Mouse (Mus musculus) gastrocnemius, postnatal 25 days (tissue): ENCODE measurements around the gene Art3. TPM values are rescaled to one million over a fixed set of nuclear protein-coding genes. Genes with fewer than 3 reads are reported as not detected.
"Not testable (repeated sequence)": the region's sequence is repeated elsewhere in the genome, so short reads cannot be mapped to it uniquely, and the experiment has no call there.

ENCODE experiments used
- DNase-seq: peaks from one replicate; pipeline ENCODE4 v3.0.0; 2022
- total RNA-seq, 2 experiments: library from RNA; stranded (reverse); gene quantifications; 1 replicate in 1 of 2; 2 replicates in 1 of 2; pipeline ENCODE4 v1.2.3; 2021

Art3 gene
- total RNA-seq, 2 experiments from 2014 or later = 365 to 392 TPM

DNA sequence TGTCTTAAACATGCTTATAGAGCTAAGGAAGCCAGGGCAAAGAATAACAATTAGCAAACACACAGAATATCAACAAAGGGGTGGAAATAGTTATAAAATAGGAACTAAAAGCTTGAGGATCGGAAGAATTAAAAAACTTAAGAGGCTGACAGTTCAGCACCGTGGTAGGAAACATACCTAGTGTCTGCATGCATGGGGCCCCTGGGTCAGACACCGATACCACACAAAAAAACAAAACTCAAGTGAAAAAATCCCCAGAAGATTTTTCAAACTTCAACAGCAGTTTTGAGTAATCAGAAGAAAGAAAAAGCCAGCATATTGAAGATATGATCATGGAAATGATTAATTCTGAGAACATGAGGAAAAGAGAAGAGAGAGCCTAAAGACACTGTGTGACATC, 5.1 kb downstream of the Art3 start:
- no peak for DNase-seq

- no peak for DNase-seq
These were observed 9.0 kb downstream of the Art3 start for GRCm38 (mm10) chr5:92340606-92341005.

DNA sequence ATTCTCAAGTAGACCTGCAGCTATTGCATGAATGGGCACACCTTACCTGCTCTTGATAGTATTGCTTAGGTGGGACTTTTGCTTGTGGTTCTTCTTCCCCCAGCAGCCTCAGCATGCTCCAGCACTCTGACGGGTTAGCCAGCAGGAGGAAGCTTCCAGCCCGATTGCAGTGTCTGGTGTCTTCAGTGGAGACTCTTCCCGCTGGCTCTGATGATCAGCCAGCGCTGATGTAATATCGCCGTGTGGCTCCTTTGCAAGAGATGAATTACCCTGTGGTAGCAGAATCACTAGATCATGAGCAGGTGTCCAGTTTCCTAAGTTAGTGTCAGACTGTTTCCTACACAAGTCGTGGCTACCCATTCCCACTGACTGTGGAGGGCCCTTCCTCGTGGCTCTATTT, 13.4 kb downstream of the Art3 start:
- peak; percentile 62 for DNase-seq

GRCm38 (mm10) chr5:92348794-92349413, 17.3 kb downstream of the Art3 start, which contains the start of gene Cxcl10:
TSS of gene Cxcl10 (minus strand) at chr5:92348889.
- DNase-seq = peak; percentile 40

GRCm38 (mm10) chr5:92349731-92350130, 18.1 kb downstream of the Art3 start:
- no peak for DNase-seq

DNA sequence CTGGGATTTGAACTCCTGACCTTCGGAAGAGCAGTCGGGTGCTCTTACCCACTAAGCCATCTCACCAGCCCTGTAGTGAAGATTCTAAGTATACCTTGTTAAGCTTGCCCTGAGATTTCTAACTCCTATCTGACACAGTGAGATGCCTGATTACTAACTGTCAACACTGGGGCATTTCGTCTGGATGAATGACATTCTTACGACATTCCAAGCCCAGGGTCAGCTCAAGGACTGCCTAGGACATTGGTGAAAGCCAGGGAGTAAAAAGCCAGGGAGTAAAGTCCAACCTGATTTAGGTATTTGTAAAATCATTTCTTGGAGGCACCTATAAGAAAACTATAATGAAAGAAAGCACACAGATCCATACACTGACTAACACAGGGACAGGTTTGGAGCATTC, 21.1 kb downstream of the Art3 start:
- DNase-seq = not testable (repeated sequence)

- DNase-seq = peak; percentile 57
These were observed 21.9 kb downstream of the Art3 start for GRCm38 (mm10) chr5:92353517-92353916.

DNA sequence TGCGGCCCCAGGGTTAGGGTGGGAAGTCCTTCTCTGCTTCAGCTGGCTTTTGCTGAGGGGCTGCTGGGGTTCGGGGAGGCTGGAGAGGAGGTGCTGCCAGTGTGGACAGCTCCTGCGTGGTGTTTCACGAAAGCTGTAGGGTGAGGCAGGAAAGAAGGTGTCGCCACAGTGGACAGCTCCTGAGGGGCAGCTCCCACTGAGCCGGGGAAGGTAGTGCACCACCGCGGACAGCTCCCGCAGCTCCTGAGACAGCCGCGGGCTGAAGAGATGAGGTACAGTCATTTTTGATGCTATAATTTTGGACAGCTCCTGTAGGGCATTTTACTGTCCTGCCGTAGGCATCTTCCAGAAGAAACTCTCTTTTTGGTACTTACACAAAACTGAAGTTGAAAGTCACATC, 26.4 kb downstream of the Art3 start:
- no peak for DNase-seq

- DNase-seq = peak; percentile 29
These were observed 27.3 kb downstream of the Art3 start for GRCm38 (mm10) chr5:92358767-92359455.

DNA sequence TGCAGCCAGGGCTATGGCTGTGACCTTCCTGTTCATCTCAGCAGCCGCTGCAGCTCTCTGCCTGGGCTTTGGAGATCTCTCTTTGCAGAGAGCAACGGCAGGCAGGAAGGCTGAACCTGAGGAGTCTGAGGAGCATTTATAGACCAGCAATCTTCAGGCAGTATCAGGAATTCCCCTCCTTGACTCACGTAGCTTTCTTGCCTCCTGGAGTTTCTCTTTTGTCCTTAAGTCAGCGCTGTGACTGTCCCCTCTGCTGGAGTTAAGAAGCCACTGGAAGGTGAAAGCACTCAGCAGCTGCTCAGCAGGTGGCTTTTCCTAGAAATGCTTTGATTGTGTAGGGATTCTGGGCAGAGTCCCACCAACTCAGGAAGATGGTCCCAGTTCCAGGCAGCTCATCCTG, 31.6 kb downstream of the Art3 start:
- no peak for DNase-seq

GRCm38 (mm10) chr5:92364011-92364410, 32.4 kb downstream of the Art3 start:
- no peak for DNase-seq

GRCm38 (mm10) chr5:92365146-92365705, 33.6 kb downstream of the Art3 start:
- no peak for DNase-seq

DNA sequence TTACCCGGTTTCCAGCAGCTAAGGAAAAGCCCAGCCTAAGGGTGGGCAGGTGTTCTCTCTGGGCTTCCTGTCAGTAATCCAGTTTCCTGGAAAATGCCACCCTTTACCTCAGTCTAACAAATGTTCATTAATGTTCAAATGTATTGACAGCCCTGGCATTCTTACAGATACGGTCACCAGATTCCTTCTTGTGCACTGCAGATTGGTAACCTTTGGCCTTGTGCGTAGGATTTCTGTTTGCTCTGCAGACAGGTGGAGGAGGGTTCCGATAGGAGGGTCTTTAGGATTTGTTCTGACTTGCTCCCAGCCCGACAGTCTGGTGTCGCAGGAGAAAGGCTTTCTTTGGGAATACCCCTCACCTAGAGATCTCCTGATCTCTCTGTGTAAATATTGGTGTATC, 34.9 kb downstream of the Art3 start:
- DNase-seq = no peak

DNA sequence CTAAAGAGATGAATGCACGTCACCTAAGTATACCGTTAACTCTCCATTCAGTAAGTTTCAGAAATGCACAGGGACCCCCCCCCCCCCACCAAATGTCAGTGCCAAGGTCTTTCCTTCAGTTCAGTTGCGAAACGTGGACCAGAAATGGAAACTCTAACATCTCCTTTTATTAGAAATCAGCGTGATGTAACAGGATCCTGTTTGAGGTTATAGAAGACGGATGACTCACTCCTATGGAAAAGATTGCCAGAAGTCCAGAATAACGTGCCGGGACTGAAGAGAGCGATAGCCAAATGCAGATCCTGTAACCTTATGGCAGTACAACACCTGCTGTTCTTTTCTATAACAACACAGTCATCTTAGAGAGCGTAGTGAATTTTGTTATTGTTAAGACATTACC, 36.8 kb downstream of the Art3 start:
- no peak for DNase-seq

DNA sequence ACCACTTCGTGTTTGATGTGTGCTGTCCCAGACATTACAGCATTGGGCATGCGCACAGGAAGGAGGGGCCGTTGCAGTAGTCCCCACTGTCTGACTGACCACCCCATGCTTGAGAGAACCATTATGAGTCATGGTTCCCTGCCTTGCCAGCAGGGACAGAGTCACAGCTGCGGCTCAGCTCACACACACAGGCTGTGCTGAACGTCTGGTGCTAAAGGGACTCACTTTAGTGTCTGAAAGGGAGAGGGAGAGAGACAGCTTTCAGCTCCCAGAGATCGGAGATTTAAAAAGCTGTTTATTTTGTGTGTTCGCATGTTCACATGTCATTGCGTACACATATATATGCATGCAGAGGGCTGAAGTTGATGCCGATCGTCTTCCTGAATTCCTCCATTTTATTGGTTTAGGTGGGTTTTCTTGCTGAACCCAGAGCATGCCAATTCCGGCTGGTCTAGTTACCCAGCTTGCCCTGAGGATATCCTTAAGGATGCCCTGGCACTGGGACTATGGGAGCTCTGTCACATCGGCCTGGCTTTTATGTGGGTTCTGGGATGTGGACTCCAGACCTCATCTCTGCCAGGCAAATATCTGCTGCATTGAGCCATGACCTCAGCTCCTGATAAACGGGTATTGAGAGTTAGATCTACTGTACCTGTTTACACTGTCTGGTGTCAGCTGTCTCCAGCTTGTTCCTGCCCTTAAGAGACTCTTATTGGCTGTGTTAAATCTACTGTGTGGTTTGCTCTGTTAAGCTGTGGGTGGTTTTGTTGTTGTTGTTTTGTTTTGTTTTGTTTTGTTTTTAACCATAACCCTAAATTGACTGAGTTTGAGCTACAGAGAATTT, 37.7 kb downstream of the Art3 start:
- DNase-seq = peak; percentile 70

- no peak for DNase-seq
These were observed 38.8 kb downstream of the Art3 start for GRCm38 (mm10) chr5:92370392-92370791.

- DNase-seq = no peak
These were observed 39.3 kb downstream of the Art3 start for GRCm38 (mm10) chr5:92370891-92371290.

- DNase-seq = no peak
These were observed 39.8 kb downstream of the Art3 start for GRCm38 (mm10) chr5:92371361-92371976.

- no peak for DNase-seq
These were observed 41.0 kb downstream of the Art3 start for GRCm38 (mm10) chr5:92372605-92373004.

DNA sequence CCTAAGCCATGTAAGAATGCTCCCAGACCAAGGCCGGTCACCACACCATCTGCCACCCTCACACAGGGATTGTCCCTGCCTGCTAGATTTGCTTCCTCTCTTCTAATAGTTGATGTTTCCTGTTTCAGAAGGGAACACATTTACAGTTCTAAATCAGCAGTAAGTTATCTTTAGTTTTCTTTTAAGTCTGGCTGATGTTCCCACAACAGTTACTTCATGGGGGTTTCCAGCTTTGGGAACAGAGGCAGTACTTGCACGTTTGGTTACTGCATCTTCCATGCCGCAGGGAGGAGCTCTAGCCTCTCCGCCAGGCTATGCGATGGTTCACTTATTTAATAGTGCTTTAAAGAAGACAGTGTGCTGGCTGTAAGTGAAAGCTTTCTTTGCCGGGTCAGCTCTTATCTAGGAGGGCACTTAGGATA, 43.1 kb downstream of the Art3 start:
- no peak for DNase-seq

- no peak for DNase-seq
These were observed 43.7 kb downstream of the Art3 start for GRCm38 (mm10) chr5:92375368-92375767.

DNA sequence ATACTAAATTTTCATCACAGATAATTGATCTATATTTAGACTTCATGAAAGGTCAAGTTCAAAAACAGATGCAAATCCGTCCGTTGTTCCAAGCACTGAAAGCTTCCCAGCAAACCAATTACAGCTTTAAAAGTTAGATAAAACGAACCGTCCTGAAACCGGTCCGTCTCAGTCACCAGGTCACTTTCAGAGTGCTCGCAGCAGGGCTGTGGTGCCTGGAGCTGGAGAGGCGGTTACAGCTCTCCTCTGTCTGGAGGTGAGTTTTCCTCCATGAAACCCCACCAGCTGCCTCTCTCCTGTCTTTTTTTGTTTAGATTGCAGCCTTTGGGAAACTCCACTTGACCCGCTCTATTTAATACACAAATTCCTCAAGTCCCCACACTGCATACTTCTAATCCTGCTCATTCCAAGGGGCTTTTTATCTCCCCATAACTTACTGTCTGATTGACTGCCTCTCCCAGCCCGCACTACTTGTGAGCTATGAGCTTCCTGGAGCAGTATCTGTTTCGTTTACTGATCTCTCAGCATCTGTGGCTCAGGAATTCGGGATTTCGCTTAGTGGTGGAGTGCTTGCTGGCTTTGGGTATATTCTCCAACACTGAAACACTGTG, 45.3 kb downstream of the Art3 start:
- no peak for DNase-seq
